Mouse (Mus musculus) inflammation-experienced regulatory T-cells, adult 16 weeks (primary cell): ENCODE results near the gene Rars. TPM values are rescaled to one million over a fixed set of nuclear protein-coding genes. Genes with fewer than 3 reads are reported as not detected.

Source experiments
- polyA plus RNA-seq: library from polyadenylated mRNA; unstranded; fragments of 100-300 nt; shearing (Covaris generic); gene quantifications from one replicate; pipeline ENCODE4 v1.2.1, GENCODE M21; 2017

Rars gene
- 71.5 TPM for polyA plus RNA-seq

GRCm38 (mm10) chr11:35834022-35834760, at the start of gene Rars:
Gene Rars, minus strand, starts transcription at chr11:35834506.

GRCm38 (mm10) chr11:35798874-35799273, 35.4 kb downstream of the Rars start, which contains the start of gene Fbll1:
Gene Fbll1, minus strand, starts transcription at chr11:35798884.

GRCm38 (mm10) chr11:35769188-35769745, 65.0 kb downstream of the Rars start, which contains the start of gene Pank3:
Gene Pank3, plus strand, starts transcription at chr11:35769484.

Other genes with a start within 250 kb of the Rars start
- 10.2 TPM for gene Pank3, start 65.0 kb downstream of the Rars start, polyA plus RNA-seq
- not detected for gene Fbll1, start 35.6 kb downstream of the Rars start, polyA plus RNA-seq
- not detected for gene Wwc1, start 146.0 kb upstream of the Rars start, polyA plus RNA-seq